Mouse (Mus musculus) MEL (cell line): ENCODE measurements around the gene Itgae. TPM values are rescaled to one million over a fixed set of nuclear protein-coding genes. Genes with fewer than 3 reads are reported as not detected.
A peak's percentile ranks its signal among the peaks of the same experiment; 100 is the strongest.

Experiments
- DNase-seq: peaks from one replicate; pipeline ENCODE4 v3.0.0; 2011; ENCODE audit warnings: low read depth, low spot score
- H3K27ac ChIP-seq: 2 replicates; pipeline ENCODE4 v1.5.1; 2012; ENCODE audit warnings: low read depth, mild to moderate bottlenecking, control low read depth, low read length, moderate library complexity; ENCODE audit not compliant: control insufficient read depth
- H3K27me3 ChIP-seq, 2 experiments: fragments of 150-350 bp in 1 of 2; sonication (generic) in 1 of 2; 2 replicates each; pipeline ENCODE4 v1.6.1; 2012; ENCODE audit warnings: low read length in 2 of 2, mild to moderate bottlenecking in 2 of 2, improper control_type of control experiment in 1 of 2, moderate library complexity in 1 of 2; ENCODE audit not compliant: insufficient read depth in 2 of 2, control insufficient read depth in 1 of 2
- H3K36me3 ChIP-seq, 2 experiments: 2 replicates each; pipeline ENCODE4 v1.6.1; 2012 to 2014; ENCODE audit warnings: low read length in 2 of 2, improper control_type of control experiment in 1 of 2, inconsistent platforms in 1 of 2, mild to moderate bottlenecking in 1 of 2; ENCODE audit not compliant: insufficient read depth in 2 of 2, control insufficient read depth in 1 of 2
- H3K4me1 ChIP-seq, 2 experiments: fragments of 150-350 bp in 1 of 2; sonication (generic) in 1 of 2; 2 replicates each; pipeline ENCODE4 v1.6.1; 2012; ENCODE audit warnings: low read length in 2 of 2, improper control_type of control experiment in 1 of 2, mild to moderate bottlenecking in 1 of 2; ENCODE audit not compliant: insufficient read depth in 2 of 2, control insufficient read depth in 1 of 2
- H3K4me3 ChIP-seq, 2 experiments: fragments of 150-350 bp in 1 of 2; sonication (generic) in 1 of 2; 2 replicates each; pipeline ENCODE4 v1.5.1; 2012; ENCODE audit warnings: low read depth in 2 of 2, low read length in 2 of 2, mild to moderate bottlenecking in 2 of 2, moderate library complexity in 2 of 2, control low read depth in 1 of 2, improper control_type of control experiment in 1 of 2; ENCODE audit not compliant: control insufficient read depth in 1 of 2, insufficient read depth in 1 of 2
- H3K79me2 ChIP-seq: 2 replicates; pipeline ENCODE4 v1.6.1; 2012; ENCODE audit warnings: mild to moderate bottlenecking, low read length, moderate library complexity; ENCODE audit not compliant: control insufficient read depth, poor library complexity, insufficient read depth
- H3K9ac ChIP-seq: 2 replicates; pipeline ENCODE4 v1.6.1; 2012; ENCODE audit warnings: low read depth, mild to moderate bottlenecking, control low read depth, low read length, moderate library complexity; ENCODE audit not compliant: control insufficient read depth, poor library complexity, severe bottlenecking
- H3K9me3 ChIP-seq: fragments of 150-350 bp; sonication (generic); replicated peaks from 2 replicates; pipeline ENCODE4 v1.6.1; 2012; ENCODE audit warnings: mild to moderate bottlenecking, low read length, improper control_type of control experiment, moderate library complexity; ENCODE audit not compliant: insufficient read depth
- BHLHE40 ChIP-seq: IDR thresholded peaks from 2 replicates; pipeline ENCODE4 v1.6.1; 2012; ENCODE audit warnings: low read depth, mild to moderate bottlenecking, inconsistent platforms, low read length, improper control_type of control experiment, borderline replicate concordance
- CHD2 ChIP-seq: IDR thresholded peaks from 2 replicates; pipeline ENCODE4 v1.6.1; 2011; ENCODE audit warnings: low read length, improper control_type of control experiment
- CTCF ChIP-seq, 3 experiments: IDR thresholded peaks in 2 of 3; conservative IDR thresholded peaks in 1 of 3; 2 replicates each; pipeline ENCODE4 v1.5.1; 2011 to 2012; ENCODE audit warnings: low read length in 3 of 3, low read depth in 2 of 3, mild to moderate bottlenecking in 2 of 3, improper control_type of control experiment in 1 of 3, inconsistent platforms in 1 of 3, mixed read lengths in 1 of 3, moderate library complexity in 1 of 3; ENCODE audit not compliant: control insufficient read depth in 1 of 3, insufficient read depth in 1 of 3, poor library complexity in 1 of 3, severe bottlenecking in 1 of 3
- E2F4 ChIP-seq: IDR thresholded peaks from 2 replicates; pipeline ENCODE4 v1.6.1; 2011; ENCODE audit warnings: low read depth, low read length, improper control_type of control experiment, borderline replicate concordance
- GATA1 ChIP-seq: IDR thresholded peaks from 2 replicates; pipeline ENCODE4 v1.6.1; 2011; ENCODE audit warnings: low read depth, low read length, improper control_type of control experiment
- HCFC1 ChIP-seq: IDR thresholded peaks from 2 replicates; pipeline ENCODE4 v1.6.1; 2012; ENCODE audit warnings: low read depth, mild to moderate bottlenecking, inconsistent platforms, low read length, improper control_type of control experiment, moderate library complexity
- JUND ChIP-seq: IDR thresholded peaks from 2 replicates; pipeline ENCODE4 v1.6.1; 2011; ENCODE audit warnings: low read depth, mild to moderate bottlenecking, improper control_type of control experiment, low read length
- MAFK ChIP-seq: IDR thresholded peaks from 2 replicates; pipeline ENCODE4 v1.6.1; 2011; ENCODE audit warnings: low read depth, mild to moderate bottlenecking, low read length, improper control_type of control experiment, borderline replicate concordance
- MAX ChIP-seq: IDR thresholded peaks from 2 replicates; pipeline ENCODE4 v1.6.1; 2011; ENCODE audit warnings: low read length, improper control_type of control experiment
- MAZ ChIP-seq: IDR thresholded peaks from 2 replicates; pipeline ENCODE4 v1.6.1; 2012; ENCODE audit warnings: low read depth, mild to moderate bottlenecking, inconsistent platforms, low read length, improper control_type of control experiment
- NELFE ChIP-seq: IDR thresholded peaks from 2 replicates; pipeline ENCODE4 v1.6.1; 2011; ENCODE audit warnings: low read depth, low read length, improper control_type of control experiment
- RAD21 ChIP-seq: IDR thresholded peaks from 2 replicates; pipeline ENCODE4 v1.6.1; 2011; ENCODE audit warnings: mild to moderate bottlenecking, low read depth, low read length, improper control_type of control experiment
- RCOR1 ChIP-seq: IDR thresholded peaks from 2 replicates; pipeline ENCODE4 v1.6.1; 2012; ENCODE audit warnings: low read depth, mild to moderate bottlenecking, inconsistent platforms, low read length, improper control_type of control experiment
- SMC3 ChIP-seq: IDR thresholded peaks from 2 replicates; pipeline ENCODE4 v1.6.1; 2011; ENCODE audit warnings: low read depth, low read length, improper control_type of control experiment
- TAL1 ChIP-seq: IDR thresholded peaks from 2 replicates; pipeline ENCODE4 v1.6.1; 2012; ENCODE audit warnings: mild to moderate bottlenecking, inconsistent platforms, low read length, moderate library complexity, mixed read lengths
- UBTF ChIP-seq: IDR thresholded peaks from 2 replicates; pipeline ENCODE4 v1.6.1; 2012; ENCODE audit warnings: low read depth, mild to moderate bottlenecking, inconsistent platforms, low read length, improper control_type of control experiment, moderate library complexity, borderline replicate concordance; ENCODE audit not compliant: insufficient read depth
- USF1 ChIP-seq: IDR thresholded peaks from 2 replicates; pipeline ENCODE4 v1.6.1; 2014; ENCODE audit warnings: low read depth, mild to moderate bottlenecking, inconsistent platforms, low read length, improper control_type of control experiment, moderate library complexity
- USF2 ChIP-seq, 2 experiments: IDR thresholded peaks; 2 replicates each; pipeline ENCODE4 v1.6.1; 2011 to 2012; ENCODE audit warnings: improper control_type of control experiment in 2 of 2, low read length in 2 of 2, borderline replicate concordance in 1 of 2, inconsistent platforms in 1 of 2, low read depth in 1 of 2, mild to moderate bottlenecking in 1 of 2; ENCODE audit not compliant: insufficient read depth in 1 of 2
- ZC3H11A ChIP-seq: IDR thresholded peaks from 2 replicates; pipeline ENCODE4 v1.6.1; 2012; ENCODE audit warnings: low read depth, mild to moderate bottlenecking, inconsistent platforms, low read length, improper control_type of control experiment
- ZKSCAN1 ChIP-seq: IDR thresholded peaks from 2 replicates; pipeline ENCODE4 v1.6.1; 2012; ENCODE audit warnings: low read depth, mild to moderate bottlenecking, inconsistent platforms, low read length, improper control_type of control experiment, moderate library complexity
- ZNF384 ChIP-seq: IDR thresholded peaks from 2 replicates; pipeline ENCODE4 v1.6.1; 2012; ENCODE audit warnings: low read depth, mild to moderate bottlenecking, inconsistent platforms, low read length, improper control_type of control experiment
- polyA plus RNA-seq, 2 experiments: library from polyadenylated mRNA; stranded (reverse) in 1 of 2; unstranded in 1 of 2; fragments of >175 nt in 1 of 2; fragments of >200 nt in 1 of 2; gene quantifications; 2 replicates each; pipeline versions ENCODE4 v1.2.1 to v1.2.4; 2012; ENCODE audit warnings: low replicate concordance in 2 of 2, low read depth in 1 of 2; ENCODE audit not compliant: insufficient read length in 2 of 2, insufficient read depth in 1 of 2, missing spikeins in 1 of 2
- total RNA-seq: library from RNA; depleted of rRNA; stranded (reverse); fragments of 300-350 nt; gene quantifications from 2 replicates; pipeline ENCODE4 v1.2.3, GENCODE M21; 2012

Itgae gene
- total and polyA plus RNA-seq, 3 experiments: 0.04 to 0.22 TPM; not detected in 1

DNA sequence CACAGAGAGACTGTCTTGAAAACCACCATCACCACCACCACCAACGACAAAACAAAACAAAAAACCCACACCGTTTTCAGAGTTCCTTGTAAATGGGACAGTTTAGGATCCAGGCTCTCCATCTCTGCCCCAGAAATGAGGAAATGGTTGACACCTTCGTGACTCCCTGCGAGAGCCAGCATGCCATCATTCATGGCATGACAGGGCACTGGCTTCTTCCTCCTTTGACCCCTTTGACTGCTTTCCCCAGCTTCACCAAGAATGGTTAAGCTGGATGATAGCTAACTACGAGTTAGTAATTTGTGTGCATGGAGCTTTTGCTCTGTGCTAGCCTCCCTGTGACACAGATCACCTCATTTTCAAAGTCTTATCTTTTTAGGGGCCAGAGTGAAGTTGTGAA lies 71.9 kb downstream of the Itgae start:
- H3K4me1 ChIP-seq: no peaks in the 10 kb centered on the region

DNA sequence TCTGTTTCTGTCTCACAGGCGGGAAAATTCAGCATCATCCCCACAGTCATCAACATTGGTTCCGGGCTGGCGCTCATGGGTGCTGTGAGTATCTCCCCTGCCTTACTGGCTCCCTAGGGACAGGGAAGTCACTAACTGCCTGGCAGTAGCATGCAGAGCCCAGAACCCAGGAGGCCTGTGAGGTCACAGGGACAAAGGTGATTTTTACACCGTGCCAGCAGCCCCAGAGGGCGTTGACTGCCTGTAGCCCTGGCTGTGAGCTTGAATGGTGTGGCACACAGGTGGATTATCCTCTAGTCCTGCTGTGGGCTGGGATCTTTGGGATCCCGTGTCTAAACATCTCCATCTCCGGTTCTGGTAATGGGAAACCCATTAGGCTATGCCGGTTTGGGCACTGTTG lies 77.7 kb downstream of the Itgae start:
- DNase-seq: no peak
- Histone ChIP-seq H3K9ac (no peak overlapping the region), H3K27ac (no peak overlapping the region), H3K4me3 (no peak overlapping the region), H3K27me3 (no peaks in the 10 kb centered on the region), H3K4me1 (no peaks in the 10 kb centered on the region), H3K9me3 (no peaks in the 10 kb centered on the region), H3K36me3 (no peaks in the 10 kb centered on the region; a peak in 1 of 4 replicates), H3K79me2 (no peaks in the 10 kb centered on the region)
- TF ChIP-seq CTCF (IDR thresholded peaks at IDR 0.05 in 2 of 3, conservative IDR thresholded peaks at IDR 0.05 in 1 of 3; ENCODE audit: control insufficient read depth in 1 of 3, insufficient read depth in 1 of 3, low read depth in 2 of 3, low read length in 3 of 3, poor library complexity in 1 of 3, severe bottlenecking in 1 of 3) (no peak), JUND (no peak), BHLHE40 (no peak), USF1 (no peak), CHD2 (no peak)

More for the DNA sequence above, 71.9 kb downstream of the Itgae start:
- TF ChIP-seq E2F4: no peak
- TF ChIP-seq MAFK: no peak
- TF ChIP-seq, all 39 proteins: peak for 0
- Histone ChIP-seq H3K9ac (no peak overlapping the region), H3K9me3 (no peaks in the 10 kb centered on the region), H3K27me3 (no peaks in the 10 kb centered on the region; a peak in 1 of 4 replicates), H3K79me2 (no peaks in the 10 kb centered on the region), H3K27ac (no peak overlapping the region), H3K36me3 (no peaks in the 10 kb centered on the region), H3K4me3 (no peak overlapping the region)
- DNase-seq: no peak

DNA sequence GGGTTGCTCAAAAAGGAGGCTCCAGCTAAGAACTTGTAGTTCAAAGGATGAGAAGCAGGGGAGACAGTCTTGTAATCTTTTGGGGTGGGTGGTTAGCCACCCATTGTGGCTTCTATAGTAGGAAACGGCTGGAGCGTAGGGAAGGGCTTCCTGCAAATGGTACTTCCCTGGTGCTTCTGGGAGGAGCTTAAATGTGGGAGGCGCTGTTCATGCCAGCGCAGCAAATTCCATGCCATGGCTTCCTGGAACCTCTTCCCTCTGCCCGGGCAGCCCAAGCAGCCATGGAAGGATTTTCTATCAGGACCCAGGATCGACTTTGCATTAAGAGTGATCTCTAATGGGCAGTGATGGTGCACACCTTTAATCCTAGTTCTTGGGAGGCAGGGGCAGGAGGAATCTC lies 78.2 kb downstream of the Itgae start:
- H3K36me3 ChIP-seq: peaks cover 0 to 4% of the 10 kb centered on the region in 2 experiments; a peak in 1 of 4 replicates
- H3K9ac ChIP-seq: no peak overlapping the region
- H3K4me1 ChIP-seq: no peaks in the 10 kb centered on the region

DNA sequence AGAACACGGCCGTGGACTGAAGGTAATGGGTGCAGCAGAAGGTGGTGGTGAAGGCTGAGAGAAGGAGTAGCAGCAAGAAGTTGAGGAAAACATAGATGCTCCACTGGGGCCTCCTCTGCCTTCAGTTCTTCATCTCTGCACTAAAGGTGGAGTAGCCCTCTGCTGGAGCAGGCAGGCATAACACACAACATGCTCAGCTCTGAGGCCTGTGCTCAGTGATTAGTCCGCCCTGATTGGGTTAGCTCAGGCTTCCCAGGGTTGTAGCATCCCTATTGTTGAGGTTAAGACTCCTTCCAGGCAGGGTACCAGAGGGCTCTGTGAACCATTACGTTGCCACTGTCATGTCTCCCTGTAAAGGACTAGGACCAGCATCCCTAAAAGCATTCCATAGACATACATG lies 78.8 kb downstream of the Itgae start:
- H3K27me3 ChIP-seq: no peaks in the 10 kb centered on the region
- no peaks in the 10 kb centered on the region for H3K4me1 ChIP-seq
- DNase-seq: peak; percentile 85
- peaks cover 4 to 8% of the 10 kb centered on the region in 2 experiments; a peak in 3 of 4 replicates for H3K36me3 ChIP-seq
- no peak overlapping the region for H3K9ac ChIP-seq
- H3K27ac ChIP-seq: no peak overlapping the region
- peaks cover 5% of the 10 kb centered on the region for H3K79me2 ChIP-seq
- H3K9me3 ChIP-seq: no peaks in the 10 kb centered on the region
- no peak overlapping the region for H3K4me3 ChIP-seq
- 0 out of 2 replicates have a peak, but pooled peaks have one; percentile 13 for TF ChIP-seq ZKSCAN1
- 0 out of 2 replicates have a peak, but pooled peaks have one; percentile 28 for TF ChIP-seq MAZ
- no peak for TF ChIP-seq GATA1
- TF ChIP-seq TAL1: no peak
- no peak for TF ChIP-seq NELFE
- peak; percentile 58 for TF ChIP-seq RAD21
- no peak for TF ChIP-seq UBTF
- TF ChIP-seq SMC3: peak; percentile 74
- peak; percentile 21; the same call in 1 of the 2 replicates for TF ChIP-seq HCFC1
- TF ChIP-seq RCOR1: 0 out of 2 replicates have a peak, but pooled peaks have one; percentile 18
- peak; percentile 70 to 81 (median 81) for TF ChIP-seq CTCF (IDR thresholded peaks at IDR 0.05 in 2 of 3, conservative IDR thresholded peaks at IDR 0.05 in 1 of 3; ENCODE audit: control insufficient read depth in 1 of 3, insufficient read depth in 1 of 3, low read depth in 2 of 3, low read length in 3 of 3, poor library complexity in 1 of 3, severe bottlenecking in 1 of 3)
- TF ChIP-seq USF2 (IDR thresholded peaks at IDR 0.05; ENCODE audit: borderline replicate concordance in 1 of 2, insufficient read depth in 1 of 2, low read depth in 1 of 2, low read length in 2 of 2): no peak
- TF ChIP-seq ZNF384: no peak

More for the DNA sequence above, 78.2 kb downstream of the Itgae start:
- H3K27me3 ChIP-seq: no peaks in the 10 kb centered on the region
- TF ChIP-seq MAX: no peak
- TF ChIP-seq ZC3H11A: no peak
- no peak for TF ChIP-seq UBTF
- DNase-seq: no peak
- no peak overlapping the region for H3K27ac ChIP-seq
- H3K9me3 ChIP-seq: no peaks in the 10 kb centered on the region
- H3K79me2 ChIP-seq: peaks cover 2% of the 10 kb centered on the region; the same call in 1 of the 2 replicates
- H3K4me3 ChIP-seq: no peak overlapping the region
